Comparison of ENCODE assay signal across 14 mouse cellular contexts in genomic region chr7:122565371-122565770, GRCm38 (mm10).
"Had no signal": no experiment of that assay in that cellular context is flagged by ENCODE, and none has a peak within 500 bp of the region (broad histone marks: within the 10 kb centered on the region; RNA-seq: fewer than 3 reads in every experiment).

No protein-coding gene starts in this region.

- H3K27ac ChIP-seq: hindbrain, embryonic 14.5 days; hindbrain, postnatal 0 days; left cerebral cortex, adult 2 months; liver, embryonic 15.5 days; lung, embryonic 15.5 days had no signal

- H3K9ac ChIP-seq: hindbrain, embryonic 14.5 days; liver, embryonic 15.5 days; lung, embryonic 15.5 days had no signal

- H3K4me3 ChIP-seq: left cerebral cortex, adult 2 months; liver, embryonic 15.5 days; lung, embryonic 15.5 days had no signal

- H3K4me1 ChIP-seq: liver, embryonic 15.5 days had no signal

- H3K27me3 ChIP-seq: liver, embryonic 15.5 days; lung, embryonic 15.5 days had no signal

- H3K9me3 ChIP-seq: liver, embryonic 15.5 days; lung, embryonic 15.5 days had no signal

- ATAC-seq: hindbrain, postnatal 0 days; inflammation-experienced regulatory T-cells, adult 6 months; intestine, embryonic 16.5 days had no signal

- H3K4me2 ChIP-seq: hindbrain, embryonic 14.5 days; liver, embryonic 11.5 days; liver, embryonic 15.5 days; lung, embryonic 15.5 days; midbrain, embryonic 11.5 days had no signal

- DNase-seq: kidney, postnatal 10 days; layer of hippocampus, postnatal 36 days; midbrain, embryonic 14.5 days; thymus, adult 18-20 months; thymus, postnatal 36 days had no signal

- H3K36me3 ChIP-seq: liver, embryonic 15.5 days; lung, embryonic 15.5 days had no signal
